Mouse (Mus musculus) gastrocnemius, postnatal 25 days (tissue): ENCODE results near the gene Gprasp2. TPM values are rescaled to one million over a fixed set of nuclear protein-coding genes. Genes with fewer than 3 reads are reported as not detected.
"Not testable (repeated sequence)": the region's sequence is repeated elsewhere in the genome, so short reads cannot be mapped to it uniquely, and the experiment has no call there.

Experiments
- DNase-seq: peaks from one replicate; pipeline ENCODE4 v3.0.0; 2022
- long read RNA-seq, 2 experiments: library from polyadenylated mRNA; stranded (forward); transcript quantifications; one replicate each; pipeline ENCODE4 v2.0.0; 2021
- total RNA-seq, 2 experiments: library from RNA; stranded (reverse); gene quantifications; 1 replicate in 1 of 2; 2 replicates in 1 of 2; pipeline ENCODE4 v1.2.3; 2021

The Gprasp2 gene
- total RNA-seq = 1 to 10 TPM; 1.2 to 1.3 TPM
- long read RNA-seq, experiment 1 = 0 reads
- long read RNA-seq, experiment 2 = 0 reads

DNA sequence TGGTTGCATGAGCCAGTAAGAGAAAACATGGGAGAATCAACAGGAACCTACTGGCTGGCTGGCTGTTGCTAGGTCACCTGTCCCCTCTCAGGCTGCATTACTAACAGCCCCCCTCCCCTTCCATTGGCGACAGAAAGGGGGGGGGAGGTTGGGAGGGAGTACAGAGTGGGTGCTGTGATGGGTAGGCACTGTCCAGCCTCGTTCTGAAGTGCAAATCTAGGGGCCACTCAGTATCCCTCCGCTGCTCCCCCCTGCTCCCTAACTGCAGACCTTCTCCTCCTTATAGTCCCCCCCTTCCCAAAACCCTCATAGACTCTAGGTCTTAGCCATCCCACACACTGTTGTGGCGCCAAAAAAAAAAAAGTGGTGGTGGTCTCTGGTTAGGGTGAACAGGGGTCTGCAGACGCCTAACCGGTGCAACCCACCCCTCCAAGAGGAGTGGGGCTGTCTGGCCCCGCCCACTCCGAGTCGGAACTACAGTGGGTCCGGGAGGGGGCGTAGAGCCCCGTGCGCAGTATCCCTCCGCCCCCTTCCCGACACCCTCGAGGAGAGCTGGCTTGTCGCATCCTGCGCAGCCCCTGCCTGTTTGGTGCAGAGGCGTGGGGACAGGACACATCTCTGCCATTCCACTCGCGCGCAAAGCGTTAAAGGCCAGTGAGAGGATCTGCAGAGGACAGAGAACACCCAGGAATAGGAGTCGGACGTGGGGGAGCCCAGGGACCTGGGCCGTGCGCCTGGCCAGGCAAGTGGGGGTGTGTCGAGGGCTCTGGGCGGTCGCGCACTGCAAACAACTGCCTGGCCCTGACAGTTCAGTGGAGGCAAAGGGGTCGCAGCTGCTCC lies at the start of gene Gprasp2:
Gprasp2 (plus strand) TSS at position 514 of the 840 bp plus-strand sequence.
- DNase-seq = peak; percentile 15

- DNase-seq = no peak
Observed at GRCm38 (mm10) chrX:135791536-135791935, 47.3 kb upstream of the Gprasp2 start.

- DNase-seq = no peak
Observed at GRCm38 (mm10) chrX:135792326-135792725, 46.5 kb upstream of the Gprasp2 start.

GRCm38 (mm10) chrX:135795591-135796304 lies 43.1 kb upstream of the Gprasp2 start:
- peak; percentile 23 for DNase-seq

DNA sequence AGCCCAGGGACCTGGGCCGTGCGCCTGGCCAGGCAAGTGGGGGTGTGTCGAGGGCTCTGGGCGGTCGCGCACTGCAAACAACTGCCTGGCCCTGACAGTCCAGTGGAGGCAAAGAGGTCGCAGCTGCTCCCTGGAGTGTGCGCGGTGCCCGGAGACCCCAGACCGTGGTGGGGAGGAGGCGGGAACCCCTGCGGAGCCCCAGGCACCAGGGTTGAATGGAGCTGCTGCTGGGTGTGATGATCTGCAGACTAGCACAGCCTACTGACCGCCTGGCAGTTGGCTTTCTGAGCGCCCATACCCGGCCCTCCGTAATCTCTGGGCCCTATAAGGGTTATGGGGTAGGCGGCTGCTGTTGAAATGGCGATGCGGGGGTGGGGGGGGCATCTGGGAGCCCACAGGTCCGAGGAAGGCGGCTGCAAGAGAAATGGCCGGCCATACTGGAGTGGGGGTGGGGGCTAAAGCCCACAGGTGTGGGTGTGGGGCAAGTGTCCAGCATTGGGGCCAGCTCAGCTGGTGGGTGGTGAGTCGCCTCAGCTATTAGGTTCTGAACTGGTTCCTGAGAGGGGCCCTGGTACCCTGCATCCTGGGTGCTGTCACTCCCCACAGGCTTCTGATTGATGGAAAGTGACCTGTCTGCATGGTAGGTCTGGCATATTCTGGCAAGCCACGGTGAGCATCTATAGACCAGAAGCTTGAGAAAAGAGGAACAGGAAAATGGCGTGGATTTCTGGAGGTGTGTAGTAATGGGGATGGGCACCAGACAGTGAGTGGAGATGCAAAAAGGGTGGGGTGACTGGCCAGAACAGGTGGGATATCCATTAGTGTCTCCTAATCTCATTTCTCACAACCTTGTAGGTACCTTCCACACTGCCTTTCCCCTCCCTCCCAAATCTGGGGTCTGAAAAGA lies 42.3 kb upstream of the Gprasp2 start:
- not testable (repeated sequence) for DNase-seq

DNA sequence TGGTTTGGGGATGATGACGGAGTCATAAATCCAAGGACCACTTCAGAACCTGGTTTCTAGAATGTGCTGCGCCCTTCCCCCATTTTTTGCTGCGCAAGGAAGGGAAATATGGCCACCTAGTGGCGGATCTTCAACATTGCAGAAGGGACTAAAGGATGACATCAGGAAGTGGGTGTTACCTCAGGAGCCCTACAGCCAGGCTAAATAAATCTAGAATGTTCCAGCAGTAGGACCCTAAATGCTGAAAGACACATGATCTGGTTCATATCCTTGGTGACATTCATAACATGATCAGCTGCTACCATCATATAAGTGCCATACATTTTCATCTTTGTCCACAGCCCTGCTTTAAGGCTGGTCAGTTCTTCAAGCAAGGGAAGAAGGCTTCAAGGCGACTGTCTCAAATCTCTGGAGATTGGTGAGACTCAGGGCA lies 41.6 kb upstream of the Gprasp2 start, which contains the start of gene Bhlhb9:
Bhlhb9 (plus strand) TSS at position 383 of the 433 bp plus-strand sequence.
- DNase-seq = peak; percentile 19

DNA sequence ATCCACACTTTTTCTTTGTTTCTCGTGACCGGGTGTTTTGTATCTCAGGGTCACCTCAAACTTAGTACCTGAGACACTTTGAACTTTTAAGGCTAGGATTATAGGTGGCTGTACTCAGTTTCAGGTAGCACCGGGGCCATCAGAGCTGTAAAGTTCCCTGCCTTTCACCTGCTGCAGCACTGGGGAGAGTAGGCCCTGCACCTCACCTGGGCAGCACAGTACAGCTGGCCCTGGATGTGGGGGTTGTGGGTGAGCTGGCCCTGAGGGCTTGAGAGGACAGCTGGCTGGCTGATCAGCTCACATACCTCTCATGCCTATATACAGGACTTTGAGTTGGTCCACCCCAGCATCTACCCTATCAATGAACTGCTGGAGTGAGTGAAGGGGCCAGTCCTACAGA lies 34.7 kb upstream of the Gprasp2 start:
- no peak for DNase-seq

- no peak for DNase-seq
Observed at GRCm38 (mm10) chrX:135805780-135806179, 33.1 kb upstream of the Gprasp2 start.

- DNase-seq = not testable (repeated sequence)
Observed at GRCm38 (mm10) chrX:135835896-135836295, 2.9 kb upstream of the Gprasp2 start.

DNA sequence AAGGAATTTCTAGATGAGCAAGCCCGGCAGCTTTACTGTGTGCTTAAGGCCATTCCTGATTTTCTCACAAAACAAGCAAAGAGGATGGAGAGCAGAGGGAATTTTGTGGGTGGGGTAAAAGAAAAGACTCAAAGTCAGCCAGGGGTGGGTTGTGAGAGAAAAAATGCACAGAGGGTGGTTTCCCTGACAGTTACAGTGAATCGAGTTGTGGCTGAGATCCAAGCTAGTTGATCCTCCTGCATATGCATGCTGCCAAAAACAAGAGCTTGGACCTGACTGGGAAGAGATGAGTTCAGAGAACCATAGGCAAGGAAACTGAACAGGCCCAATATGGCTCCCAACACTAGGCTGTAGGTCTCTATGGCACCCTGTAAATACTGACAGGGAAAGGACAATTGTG lies 938 bp upstream of the Gprasp2 start:
- DNase-seq = no peak

GRCm38 (mm10) chrX:135839397-135840391 lies 860 bp downstream of the Gprasp2 start:
- DNase-seq = peak; percentile 8

- not testable (repeated sequence) for DNase-seq
Observed at GRCm38 (mm10) chrX:135866806-135867205, 28.0 kb downstream of the Gprasp2 start.

- DNase-seq = no peak
Observed at GRCm38 (mm10) chrX:135876679-135877078, 37.8 kb downstream of the Gprasp2 start.

- DNase-seq = no peak
Observed at GRCm38 (mm10) chrX:135879626-135880025, 40.8 kb downstream of the Gprasp2 start.

DNA sequence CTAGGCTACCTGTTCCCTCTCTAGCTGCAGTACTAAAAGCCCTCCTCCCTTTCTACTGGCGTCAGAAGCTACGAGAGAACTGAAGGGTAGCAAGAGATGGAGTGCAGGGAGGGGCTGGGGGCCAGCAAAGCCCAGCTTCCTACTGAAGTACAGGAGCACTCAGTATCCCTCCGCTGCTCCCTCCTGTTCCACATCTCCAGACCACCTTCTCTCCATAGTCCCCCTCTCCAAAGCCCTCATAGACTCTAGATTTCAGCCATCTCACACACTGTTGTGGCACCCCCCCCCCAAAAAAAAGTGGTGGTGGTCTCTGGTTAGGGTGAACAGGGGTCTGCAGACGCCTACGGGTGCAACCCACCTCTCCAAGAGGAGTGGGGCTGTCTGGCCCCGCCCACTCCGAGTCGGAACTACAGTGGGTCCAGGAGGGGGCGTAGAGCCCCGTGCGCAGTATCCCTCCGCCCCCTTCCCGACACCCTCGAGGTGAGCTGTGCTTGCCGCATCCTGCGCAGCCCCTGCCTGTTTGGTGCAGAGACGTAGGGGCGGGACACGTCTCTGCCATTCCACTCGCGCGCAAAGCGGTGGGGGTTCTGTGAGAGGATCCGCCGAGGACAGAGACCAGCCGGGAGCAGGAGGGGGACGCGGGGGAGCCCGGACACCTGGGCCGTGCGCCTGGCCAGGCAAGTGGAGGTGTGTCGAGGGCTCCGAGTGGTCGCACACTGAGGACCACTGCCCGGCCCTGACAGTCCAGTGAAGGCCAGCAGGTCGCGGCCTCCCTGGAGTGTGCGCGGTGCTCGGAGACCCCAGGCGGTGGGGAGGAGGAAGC lies 46.8 kb downstream of the Gprasp2 start:
- peak; percentile 59 for DNase-seq

- peak; percentile 9 for DNase-seq
Observed at GRCm38 (mm10) chrX:135886234-135886585, 47.4 kb downstream of the Gprasp2 start.
